Mouse (Mus musculus): Measurements from ENCODE around the gene Lhx2.

Lhx2 gene

DNA sequence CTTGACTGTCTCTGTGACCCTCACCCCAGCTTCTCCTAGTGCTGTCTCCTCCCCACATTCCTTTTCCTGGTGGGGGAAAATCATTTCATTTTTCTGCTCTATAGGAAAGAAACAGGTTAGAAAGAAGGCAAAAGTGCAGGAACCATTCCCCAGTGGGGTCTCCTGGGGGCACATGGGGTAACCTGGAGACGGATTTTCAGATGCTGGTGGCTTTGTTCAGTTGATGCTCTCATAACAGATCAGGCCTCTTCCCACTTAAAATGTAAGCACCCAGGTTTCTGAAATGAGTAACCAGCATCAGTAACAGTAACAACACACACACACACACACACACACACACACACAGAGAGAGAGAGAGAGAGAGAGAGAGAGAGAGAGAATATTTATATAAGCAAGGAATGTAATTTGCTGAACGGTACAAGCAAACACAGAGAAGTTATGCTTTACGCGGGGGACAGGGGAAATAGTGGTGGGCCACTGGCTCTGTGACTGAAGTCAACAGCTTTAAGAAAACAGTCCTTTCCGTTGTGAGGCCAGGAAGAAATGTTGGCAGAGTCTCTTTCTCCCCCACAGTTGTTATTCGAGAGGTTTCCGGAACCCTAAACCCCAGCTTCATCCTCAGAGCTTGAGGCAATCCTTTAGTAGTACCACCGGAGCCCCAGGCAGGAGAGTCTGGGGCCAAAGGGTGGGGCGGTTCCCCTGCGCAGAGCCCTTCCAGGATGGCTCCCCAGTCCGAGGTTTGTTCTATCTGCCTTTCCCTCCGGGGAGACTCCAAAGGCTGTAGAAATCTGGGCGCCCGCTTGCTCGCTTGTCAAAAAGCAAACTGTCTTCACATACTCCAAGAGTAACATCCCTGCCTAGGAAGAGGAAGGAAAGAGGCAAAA is 8.0 kb downstream of the Lhx2 start:
- DNase-seq (ENCODE audit: low spot score), result no peak

DNA sequence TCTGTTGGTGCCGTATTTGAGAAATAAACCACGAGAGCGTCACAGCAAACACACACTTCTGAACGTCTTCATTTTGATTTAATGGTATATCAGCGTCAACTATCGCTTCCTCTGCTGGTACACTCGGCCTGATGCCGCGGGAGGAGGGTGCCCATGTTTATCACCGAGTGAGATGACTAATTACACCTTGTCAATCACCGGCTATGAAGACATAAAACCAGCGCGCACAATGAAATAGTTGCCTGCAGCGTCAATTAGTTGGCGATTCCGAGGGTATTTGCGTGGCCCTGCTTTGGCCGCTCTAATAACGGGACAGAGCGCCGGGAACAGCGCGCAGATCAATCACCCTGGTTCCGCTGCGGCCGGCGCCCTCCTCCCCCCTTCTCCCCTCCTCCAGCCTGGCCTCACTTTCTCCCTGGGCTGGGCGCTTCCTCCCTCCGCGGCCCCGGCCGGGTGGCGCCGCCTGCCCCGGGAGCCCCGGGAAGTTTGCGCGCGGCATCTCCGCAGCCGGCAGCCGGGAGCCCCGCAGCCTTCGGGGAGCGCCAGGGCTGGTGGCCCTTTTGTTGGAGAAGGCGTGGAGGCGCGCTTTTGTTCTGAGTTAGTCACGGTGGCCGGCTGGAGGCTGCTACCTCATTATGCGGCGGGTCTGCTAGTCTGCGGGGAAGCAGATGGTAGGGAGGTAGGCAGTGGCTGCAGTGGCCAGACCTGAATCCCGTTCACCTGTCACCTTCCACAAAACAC is 8.9 kb downstream of the Lhx2 start:
- DNase-seq (ENCODE audit: low spot score), result no peak

GRCm38 (mm10) chr2:38348660-38349420 is 9.8 kb downstream of the Lhx2 start:
- no peak for DNase-seq (ENCODE audit: low spot score)

DNA sequence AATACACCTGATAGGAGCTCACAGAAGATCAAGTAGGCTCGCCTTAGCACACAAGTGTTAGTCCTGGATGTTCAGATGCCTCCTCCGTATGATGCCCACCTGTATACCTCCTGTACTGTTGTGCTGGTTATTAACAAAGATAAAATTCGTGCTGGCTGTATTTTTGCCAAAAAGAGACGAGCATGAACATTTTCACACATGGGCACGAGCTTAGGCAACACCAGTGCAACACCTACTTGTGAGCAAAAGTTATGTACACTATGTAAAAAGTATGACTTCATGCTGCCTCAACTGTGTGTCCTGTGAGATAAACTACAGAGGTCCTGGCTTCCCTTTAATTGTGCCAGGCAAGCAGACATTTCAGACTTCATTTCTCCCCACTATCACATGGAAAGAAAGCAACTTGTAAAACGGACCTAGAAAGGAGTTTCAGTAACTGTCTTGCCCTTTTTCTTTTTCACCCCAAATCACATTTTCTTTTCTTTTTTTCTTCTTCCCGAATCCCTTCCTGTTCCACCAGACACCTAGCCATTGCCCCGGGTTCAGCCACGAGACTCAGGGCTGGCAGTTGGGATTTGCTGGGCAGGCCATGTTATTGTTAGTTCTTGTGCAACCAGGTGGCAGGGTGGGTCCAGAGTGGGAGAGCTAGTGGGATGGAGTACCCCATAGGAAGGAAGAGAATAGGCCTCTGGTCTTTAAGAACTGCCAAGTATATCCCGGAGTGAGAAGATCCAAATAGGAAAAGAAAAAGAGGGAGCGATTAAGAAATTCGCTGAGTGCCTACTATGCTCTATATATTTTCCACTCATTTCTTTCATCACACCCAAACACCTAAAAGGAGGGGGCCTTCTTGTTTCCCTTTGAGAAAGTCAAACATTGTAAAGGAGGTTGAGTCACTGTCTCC is 10.6 kb downstream of the Lhx2 start:
- no peak for DNase-seq (ENCODE audit: low spot score)

DNA sequence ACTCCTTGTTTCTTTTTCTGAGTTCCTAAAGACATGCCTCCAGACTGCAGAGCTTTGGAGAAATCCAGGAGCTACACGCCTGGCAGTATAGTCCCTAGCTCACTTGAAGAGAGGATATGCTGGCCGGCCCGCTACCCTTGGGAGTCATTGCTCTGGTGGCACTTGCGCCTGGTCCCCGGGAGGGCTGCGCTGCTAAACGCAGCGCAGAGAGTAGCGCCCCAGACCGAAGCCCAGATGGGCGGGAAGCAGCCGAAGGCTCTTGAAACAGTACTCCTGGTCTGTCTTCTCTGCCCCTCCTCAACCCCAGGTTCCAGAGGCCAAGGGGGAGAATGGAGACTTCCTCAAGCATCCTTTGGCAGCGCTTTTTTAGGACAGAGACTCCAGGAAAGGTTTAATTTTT is 11.3 kb downstream of the Lhx2 start:
- DNase-seq (ENCODE audit: low spot score), result no peak

GRCm38 (mm10) chr2:38350796-38351195 is 11.7 kb downstream of the Lhx2 start:
- DNase-seq (ENCODE audit: low spot score), result peak; percentile 49

GRCm38 (mm10) chr2:38351641-38352320 is 12.7 kb downstream of the Lhx2 start:
- peak; percentile 15 for DNase-seq (ENCODE audit: low spot score)

DNA sequence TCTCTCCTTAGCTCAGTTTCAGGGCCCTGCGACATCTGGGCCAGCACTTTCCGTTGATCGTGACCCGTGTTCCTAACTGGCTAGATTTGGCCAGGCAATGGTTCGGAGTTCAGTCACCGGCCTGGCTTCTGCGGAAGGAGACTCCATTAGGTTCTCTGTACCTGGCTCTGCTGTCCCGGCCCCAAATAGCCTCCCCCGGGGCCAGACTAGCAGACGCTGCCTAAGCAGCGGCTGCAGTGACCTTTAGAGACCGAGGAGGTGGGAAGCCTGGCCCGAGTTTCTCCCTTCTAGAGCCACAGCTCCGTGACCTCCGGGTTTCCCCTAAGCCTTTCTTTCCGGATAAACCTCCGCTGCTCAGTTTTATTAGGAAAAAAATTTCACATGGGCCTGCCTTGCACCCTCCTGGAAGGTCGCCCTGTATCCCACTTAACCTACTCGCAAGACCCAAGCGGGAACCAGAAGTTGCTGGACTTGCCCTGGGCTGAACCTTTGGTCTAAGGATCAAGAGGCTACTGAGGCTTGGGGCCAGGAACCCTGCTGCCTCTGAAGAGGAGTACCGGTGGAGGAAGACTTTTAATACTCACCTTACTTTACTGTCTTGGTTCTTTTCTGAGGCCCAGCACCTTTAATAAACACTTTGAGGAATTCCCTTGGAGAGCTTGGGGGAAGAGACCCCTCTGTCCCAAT is 13.4 kb downstream of the Lhx2 start:
- DNase-seq (ENCODE audit: low spot score), result no peak

- no peak for DNase-seq (ENCODE audit: low spot score)
Observed at GRCm38 (mm10) chr2:38353008-38353379, 13.9 kb downstream of the Lhx2 start.

- no peak for DNase-seq (ENCODE audit: low spot score)
Observed at GRCm38 (mm10) chr2:38353664-38354063, 14.6 kb downstream of the Lhx2 start.

DNA sequence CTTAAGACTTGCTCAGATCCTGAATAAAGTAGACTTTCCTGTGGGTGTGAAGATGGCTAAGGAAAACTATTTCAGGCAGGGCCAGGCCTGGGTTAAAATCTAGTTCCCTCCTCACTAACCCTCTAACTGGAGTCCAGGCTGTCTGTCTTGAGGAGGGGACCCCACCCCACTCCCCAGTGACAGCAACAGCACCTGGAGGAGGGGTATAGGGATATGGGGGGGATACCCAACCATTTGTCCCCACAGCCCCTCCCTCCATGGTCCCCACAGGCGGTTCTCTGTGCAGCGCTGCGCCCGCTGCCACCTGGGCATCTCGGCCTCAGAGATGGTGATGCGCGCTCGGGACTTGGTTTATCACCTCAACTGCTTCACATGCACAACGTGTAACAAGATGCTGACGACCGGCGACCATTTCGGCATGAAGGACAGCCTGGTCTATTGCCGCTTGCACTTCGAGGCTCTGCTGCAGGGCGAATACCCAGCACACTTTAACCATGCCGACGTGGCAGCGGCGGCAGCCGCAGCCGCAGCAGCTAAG is 15.2 kb downstream of the Lhx2 start:
- no peak for DNase-seq (ENCODE audit: low spot score)

DNA sequence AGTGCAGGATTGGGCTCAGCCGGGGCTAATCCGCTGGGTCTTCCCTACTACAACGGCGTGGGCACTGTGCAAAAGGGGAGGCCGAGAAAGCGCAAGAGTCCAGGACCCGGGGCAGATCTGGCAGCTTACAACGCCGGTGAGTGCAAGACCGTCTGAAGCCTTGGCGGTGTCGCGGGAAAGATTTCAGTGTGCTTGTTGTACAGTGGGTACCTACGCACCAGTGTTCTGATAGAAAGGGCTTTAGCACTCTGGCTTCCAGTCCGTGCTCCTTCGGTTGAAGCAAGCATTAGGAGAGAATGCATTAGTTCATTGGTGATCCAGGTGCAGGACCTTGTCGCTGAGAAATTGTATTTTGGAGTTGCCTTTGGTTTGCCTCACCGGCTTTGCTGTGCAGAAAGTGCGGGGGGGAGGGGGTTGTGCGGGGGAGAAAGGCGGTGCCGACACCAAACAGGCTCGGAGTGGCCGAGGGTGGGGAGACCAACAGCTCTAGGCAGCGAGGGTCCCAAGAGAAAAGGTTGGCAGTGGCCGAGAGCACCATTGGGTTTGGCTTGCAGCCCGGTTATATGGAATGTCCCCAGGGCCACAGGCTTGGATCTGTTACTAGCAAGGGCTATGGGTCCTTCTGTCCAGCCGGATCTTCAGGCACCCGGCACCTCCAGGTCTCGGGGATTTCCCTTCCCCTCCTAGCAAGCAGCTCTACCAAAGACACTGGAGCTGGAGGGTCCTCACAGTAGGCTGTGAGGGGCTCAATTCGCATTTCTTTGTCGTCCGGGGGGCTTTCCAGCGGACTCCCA is 15.8 kb downstream of the Lhx2 start:
- DNase-seq (ENCODE audit: low spot score), result no peak

DNA sequence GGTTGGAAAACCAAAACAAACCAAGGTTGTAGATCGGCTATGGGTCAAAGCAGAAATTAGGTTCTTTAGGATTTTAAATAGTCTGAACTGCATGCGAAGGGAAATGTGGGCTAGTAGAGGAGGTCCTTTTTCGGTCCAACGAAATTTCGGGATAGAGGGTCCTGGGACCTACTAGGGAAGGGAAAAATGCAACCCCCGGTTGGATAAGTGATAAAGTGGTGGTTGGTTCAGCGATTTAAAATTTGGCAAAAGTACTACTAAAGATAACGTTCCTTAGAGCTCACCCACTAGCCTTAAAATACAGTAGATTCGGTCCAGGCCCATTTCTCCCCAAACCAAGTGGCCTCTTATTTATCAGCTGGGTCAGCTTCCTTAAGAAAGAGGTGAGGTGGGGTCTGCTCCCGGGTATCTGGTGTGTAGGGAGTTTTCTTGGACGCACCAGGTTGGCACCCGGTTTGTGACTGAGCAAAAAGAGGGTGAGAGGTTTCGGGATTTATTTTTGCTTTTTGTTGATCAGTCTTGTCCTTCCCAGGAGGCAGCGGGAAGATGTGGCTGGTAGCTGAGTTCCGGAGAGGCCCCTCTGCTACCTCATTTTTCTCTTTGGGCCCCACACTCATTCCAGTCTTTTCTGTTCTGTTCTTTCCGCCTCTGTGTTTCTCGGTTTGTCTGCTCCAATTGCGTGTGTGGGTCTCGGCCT is 16.8 kb downstream of the Lhx2 start:
- DNase-seq (ENCODE audit: low spot score), result no peak

DNA sequence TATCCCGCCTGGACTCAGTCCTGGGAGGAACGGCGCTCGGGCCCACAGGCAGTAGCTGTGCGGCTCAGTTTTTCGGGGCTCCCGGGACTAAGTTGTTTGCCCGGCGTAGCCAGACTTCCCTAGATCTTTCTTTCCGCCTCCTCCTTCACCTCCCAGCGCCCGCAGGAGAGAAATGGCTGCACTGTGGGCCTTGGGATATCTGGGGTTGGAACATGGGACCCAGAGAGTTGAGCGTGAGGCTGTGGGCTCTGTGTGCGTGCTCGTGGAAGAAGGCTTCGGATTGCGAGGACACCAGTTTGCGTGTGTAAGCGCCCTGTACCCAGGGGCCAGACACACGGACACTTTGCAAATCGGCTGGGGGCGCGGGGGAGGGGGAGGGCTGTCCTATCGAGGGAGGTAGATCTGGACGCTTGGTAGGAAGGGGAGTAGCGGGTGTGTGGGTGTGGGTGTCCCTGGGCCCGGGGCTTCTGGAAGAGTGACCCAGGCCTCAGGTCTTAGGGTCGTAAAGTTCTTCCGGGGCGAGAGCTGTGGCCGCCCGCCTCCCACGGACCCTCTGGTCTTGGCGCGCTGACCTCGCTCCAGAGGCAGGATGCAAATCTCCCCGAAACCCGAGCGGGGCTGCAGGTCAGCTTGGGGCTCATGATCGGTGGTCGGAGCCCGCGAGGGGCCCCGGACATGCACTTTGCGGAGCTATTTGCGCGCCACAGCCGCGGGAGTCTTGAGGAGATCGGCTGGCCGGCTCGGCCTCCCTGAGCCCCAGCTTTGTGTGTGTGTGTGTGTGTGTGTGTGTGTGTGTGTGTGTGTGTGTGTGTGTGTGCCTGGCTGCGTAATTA is 17.6 kb downstream of the Lhx2 start:
- DNase-seq (ENCODE audit: low spot score), result no peak

GRCm38 (mm10) chr2:38357294-38358246 is 18.5 kb downstream of the Lhx2 start:
- DNase-seq (ENCODE audit: low spot score), result no peak

- DNase-seq (ENCODE audit: low spot score), result no peak
Observed at GRCm38 (mm10) chr2:38358611-38359010, 19.5 kb downstream of the Lhx2 start.

GRCm38 (mm10) chr2:38359186-38359585 is 20.1 kb downstream of the Lhx2 start:
- no peak for DNase-seq (ENCODE audit: low spot score)
